Mouse (Mus musculus): ENCODE results near the gene Fgfr1op.
"Not testable (repeated sequence)": the region's sequence is repeated elsewhere in the genome, so short reads cannot be mapped to it uniquely, and the experiment has no call there.

Gene Fgfr1op

DNA sequence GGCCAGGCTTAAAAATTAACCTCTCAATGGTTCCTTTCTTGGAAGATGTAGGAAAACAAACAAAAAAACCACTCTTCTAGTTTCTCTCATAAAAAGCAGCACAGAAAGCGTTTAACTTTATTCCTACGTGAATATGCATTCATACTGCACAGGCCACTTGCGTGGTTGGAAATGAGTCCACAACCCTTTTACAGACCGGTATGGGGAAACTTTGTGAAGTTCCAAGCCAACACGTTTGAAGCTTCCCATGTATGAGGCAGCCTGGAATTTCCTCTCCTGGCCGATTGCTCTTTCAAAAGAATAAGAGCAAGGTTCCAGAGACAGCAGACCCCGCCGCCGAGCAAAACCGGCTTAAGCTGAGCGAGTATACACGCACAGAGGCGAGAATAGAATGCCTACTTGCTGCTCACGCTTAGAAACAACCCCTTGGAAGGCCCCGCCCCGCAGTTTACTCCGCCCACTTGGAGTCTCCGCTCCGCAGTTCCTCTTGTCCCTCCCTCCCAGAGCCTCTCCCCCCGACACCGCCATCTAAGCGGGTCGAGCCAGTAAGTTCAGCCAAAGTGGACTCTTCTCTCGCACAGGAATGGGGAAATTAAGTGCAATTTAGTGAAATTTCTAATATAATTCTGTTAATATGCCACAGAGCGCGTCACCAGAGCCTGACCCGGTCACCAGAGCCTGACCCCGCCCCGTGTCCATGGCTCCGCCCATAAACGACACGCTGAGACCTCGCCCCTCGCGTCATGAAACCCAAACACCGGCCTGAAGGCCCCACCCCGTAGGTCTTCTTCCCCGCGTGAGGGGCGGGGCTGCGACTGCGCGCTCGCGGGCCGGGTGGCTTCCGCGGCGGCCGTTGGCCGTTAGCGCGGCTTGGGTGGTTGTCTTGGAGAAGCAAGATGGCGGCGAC lies at the start of gene Fgfr1op:
Gene Fgfr1op, plus strand, starts transcription at position 801 of the 907 bp plus-strand sequence.
- DNase-seq: not testable (repeated sequence)

DNA sequence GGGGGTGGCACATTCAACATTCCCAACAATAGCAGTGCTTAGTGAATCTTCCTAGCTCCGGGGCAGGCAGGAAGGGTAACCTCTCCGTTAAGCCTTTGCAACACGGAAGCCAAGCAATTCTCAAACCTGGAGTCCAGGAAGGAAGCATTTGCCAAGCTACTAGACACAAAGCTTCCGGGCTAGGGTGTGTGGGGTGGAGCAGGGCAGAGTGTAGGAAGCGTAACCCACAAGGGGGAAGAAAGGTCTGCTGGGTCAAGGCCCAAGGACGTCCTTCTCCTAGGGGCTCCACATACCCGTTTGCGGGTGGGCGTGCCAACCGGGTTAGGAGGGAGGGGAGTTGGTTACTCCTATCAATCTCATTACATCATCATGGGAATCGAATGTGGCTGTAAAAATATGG lies 48.9 kb upstream of the Fgfr1op start:
- DNase-seq: not testable (repeated sequence)

DNA sequence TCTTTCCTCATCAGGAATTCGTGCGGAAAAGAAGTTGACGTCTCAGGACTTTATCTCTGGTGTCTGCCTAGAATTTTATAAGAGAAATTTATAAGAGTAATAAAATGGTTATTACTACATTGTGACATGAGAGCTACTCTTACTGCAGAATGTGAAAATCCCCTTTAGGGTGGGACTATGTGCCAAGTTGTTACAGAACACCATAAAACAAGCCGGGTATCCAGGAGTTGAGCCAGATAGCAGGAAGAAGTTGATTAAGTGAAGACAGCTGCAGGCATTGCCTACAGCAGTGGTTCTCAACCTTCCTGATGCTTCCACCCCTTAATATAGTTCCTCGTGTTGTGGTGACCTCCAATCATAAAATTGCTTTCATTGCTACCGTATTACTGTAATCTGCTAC lies 48.4 kb upstream of the Fgfr1op start:
- DNase-seq: not testable (repeated sequence)

DNA sequence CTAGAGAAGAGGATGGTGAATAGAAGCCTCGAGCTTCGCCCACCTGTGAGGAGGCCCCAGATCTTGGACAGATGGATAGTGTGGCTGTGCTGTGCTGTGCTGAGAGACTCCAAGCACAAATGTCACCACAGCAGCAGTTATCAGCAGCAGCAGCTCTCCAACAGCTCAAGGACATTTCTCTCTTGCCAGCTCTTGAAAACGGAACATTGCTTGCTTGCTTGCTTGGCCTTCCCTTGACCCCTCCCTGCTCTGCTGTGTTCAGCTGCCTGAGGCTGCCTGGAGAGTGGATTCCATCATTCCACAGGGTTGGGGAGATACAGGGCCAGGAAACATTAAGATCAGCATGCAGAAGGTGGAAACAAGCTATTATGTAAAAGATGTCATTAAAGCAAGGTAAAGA lies 42.3 kb upstream of the Fgfr1op start:
- DNase-seq: not testable (repeated sequence)

DNA sequence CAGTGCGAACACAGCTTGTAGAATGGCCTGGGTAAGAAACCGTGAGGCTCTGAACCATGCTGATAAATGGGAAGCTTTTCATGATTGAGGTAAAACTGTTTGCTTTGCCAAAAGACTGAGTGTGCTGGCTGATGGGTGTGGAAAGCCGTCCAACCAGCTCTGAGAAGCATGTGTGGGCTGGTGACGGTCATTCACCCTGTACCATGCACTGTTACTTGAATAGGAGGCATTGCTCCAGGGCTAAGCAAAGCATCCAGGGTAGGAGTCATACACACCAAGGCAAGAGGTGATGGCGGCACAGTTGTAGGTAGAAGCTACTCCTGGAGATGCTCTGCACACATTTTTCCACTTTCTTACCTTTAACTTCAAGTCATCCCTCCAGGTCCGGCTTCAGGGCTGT lies 40.7 kb upstream of the Fgfr1op start:
- not testable (repeated sequence) for DNase-seq

DNA sequence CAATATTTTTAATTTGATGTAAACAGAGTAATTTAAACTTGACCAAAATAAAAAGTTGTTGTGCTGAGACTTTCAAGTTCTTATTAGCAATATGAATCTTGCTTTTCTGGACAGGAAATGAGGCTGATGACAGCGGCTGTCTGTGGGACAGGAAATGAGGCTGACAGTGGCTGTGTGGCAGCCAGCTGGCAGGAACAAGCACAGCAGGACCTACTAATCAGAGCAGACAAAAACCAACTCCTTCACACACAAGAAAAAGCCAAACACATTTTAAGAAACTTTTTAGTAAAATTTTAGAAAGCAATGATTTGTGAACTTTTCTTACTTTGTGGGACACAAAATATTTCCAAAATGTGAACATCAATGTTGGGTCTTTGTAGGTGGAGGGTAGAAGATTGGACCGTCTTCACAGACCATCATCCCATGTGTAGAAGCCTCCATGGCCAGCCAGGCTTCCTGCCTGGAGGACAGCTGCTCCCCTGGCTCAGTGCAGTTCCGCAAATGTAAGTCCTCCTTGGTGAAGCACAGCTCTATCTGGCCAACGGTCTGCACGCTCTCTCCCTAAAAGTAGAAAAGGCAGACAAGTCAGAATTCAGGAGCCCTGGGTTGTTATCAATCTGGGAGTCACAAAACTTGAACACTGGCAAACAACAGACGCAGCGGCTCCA lies 36.8 kb upstream of the Fgfr1op start:
- DNase-seq: not testable (repeated sequence)

DNA sequence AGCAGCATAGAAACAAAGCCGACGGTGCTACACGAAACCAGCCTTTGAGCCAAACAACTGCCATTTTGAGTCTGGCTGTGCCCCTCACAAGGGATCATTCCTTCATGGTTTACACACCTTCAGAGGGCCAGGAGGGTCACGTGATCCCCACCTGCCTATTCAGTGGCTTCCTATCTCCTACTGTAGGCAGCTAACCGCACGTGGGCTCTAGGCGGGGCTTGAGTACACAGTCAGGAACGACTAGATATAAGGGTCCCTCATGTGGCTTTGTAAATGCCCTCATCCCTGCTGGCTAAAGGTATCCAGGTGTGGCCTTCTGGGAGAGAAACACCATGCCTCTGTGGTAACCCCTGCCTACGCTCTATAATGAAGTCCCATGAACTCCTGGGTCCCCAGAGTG lies 35.7 kb upstream of the Fgfr1op start:
- DNase-seq: not testable (repeated sequence)

DNA sequence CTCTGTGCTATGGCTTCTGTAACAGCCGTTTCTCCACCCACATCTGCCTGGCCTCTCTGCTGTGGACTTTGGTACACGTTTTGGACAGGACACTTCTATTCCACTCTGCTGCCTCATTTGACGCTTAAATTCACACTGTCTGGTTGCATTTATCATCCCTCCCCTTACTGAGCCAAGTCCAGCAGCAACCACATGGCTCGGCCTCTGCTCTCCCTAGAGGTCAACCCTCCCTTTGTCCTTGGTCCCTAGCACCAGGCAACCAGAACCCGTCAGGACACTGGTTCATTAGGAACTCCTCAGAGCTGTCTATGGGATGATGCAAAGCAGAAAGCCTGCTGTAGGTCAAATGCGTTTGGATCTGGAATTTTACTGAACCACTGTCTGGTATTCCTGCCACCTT lies 34.5 kb upstream of the Fgfr1op start:
- DNase-seq: not testable (repeated sequence)

DNA sequence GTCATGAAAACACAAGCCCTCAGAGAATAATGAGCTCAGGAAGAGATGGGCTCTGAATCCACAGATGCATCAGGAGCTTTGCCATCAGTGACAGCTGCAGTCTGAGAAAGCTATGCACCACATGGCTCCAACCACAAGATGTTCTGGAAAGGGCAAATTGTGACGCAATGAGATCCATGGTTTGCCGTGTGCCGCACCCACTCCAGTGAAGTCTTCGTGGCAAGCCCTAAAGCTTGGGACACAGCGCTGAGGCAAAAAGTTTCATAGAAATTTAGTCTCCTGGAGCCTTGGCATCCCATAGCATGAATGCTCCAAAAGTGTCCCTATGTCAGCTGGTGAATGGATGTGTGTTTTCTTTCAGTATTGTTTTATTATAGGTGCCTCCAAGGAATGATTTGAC lies 27.2 kb upstream of the Fgfr1op start:
- DNase-seq: not testable (repeated sequence)

DNA sequence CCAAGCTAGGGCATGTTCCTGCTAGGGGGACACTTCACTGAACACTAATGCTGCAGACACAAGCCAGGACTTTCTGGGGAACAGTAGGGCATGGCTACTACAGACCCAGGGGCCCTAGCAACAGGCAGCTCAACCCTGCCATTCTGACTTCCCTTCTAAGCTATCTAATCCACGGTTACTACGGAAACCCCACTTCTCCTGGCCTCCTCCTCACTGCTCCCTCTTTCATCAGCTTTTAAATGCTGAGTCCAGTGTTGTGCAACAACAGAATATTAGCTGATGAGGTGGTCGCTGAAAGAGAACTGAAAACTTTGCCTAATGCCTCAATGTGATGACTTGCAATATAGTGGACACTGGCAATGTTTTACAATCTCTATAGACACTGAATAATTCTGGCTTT lies 25.1 kb upstream of the Fgfr1op start:
- DNase-seq: not testable (repeated sequence)

DNA sequence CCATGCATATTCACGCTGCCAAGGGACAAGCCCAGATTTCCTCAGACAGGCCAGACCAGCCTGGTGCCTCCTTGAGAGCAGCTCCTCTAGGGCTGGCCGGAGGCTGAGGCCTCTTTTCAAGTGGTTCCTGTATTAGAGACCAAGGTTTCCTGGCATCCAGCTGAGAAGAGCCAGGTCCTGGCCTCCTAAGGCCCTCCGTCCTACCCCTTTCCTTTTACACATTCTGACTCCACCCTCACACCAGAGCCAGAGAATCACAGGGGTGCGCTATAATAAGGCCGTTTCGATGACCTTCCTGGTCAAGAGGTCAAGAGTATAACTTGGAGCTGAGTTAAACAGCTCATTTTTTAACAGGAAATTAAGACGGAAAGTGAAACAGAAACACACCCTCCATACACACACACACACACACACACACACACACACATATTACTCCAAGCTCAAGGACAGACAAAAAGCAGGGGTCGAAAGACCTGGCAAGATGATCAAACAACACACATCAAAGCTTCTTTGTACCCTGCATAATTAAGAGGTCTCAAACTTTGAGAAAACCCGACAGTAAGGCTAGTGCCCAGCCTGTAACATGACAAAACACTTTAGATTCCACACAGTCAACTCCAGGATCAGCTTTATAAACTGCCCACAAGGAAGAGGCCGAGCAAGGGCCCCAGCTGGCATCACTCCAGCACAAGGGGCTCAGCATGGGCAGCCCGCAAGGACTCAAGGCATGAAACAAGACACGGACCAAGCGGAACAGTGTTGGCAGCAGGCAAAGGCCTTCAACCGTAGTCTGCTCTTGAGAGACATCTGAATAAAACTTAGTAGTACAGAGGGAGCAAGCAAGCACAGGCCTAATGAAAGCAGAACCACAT lies 21.3 kb upstream of the Fgfr1op start:
- DNase-seq: not testable (repeated sequence)

DNA sequence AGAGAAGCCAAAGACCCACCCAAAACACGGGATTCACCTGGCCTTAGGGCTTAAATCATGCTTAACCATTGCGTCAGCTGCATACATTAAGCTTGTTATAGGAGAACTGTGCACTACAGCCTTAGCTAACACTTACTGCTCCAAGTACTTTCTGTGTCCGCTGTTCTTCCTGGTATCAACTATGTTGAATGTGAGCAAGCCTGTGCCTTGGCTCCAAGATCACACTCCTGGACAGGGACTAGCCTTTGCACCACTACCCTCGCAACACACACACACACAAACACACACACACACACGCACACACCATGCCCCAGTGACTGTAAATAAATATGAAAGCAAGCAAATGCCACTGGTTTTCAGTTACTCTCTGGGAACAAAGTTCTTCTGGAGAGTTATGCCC lies 18.4 kb upstream of the Fgfr1op start:
- DNase-seq: not testable (repeated sequence)

DNA sequence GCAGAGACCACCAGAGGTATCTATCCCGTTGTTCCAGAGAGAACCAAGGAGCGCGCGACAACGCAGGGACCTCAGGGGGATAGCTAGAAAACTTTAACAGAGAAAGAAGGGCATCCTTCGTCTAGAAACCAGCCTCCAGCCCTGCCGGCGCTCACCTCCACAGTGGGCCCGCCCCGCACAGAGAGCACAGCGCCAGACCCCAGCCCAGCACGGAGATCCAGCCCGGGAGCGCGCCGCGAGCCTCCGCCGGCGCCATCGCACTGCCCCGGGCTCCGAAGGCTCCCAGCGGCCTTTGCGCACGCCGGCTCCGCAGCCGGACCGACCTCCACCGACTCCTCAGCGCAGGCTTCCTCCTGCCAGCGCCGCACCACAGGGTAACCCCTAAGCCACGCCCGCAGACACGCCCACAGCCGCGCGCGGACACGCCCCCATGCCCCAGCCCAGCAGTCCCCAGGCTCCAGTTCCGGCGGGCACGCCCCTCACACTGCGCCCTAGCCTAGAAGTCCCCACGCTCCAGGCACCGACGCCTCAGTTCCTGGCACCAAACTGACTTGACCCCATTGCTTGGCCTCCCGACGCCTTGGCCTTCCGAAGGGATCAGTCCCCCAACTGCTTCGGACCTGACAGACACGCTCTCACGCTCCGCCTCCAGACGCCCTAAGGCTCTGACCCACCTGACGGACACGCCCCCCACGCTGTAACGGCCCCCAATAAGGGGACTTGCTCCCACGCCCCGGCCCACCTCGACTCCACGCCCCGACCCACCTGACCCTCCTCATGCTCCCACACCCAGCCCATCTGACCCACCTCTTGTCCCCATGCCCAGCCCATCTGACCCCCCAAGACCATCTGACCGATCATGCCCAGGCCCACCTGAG lies 17.6 kb upstream of the Fgfr1op start, which contains the start of the genes Gm49673 and Rnaset2a:
Gene Gm49673, minus strand, starts transcription at position 350 of the 878 bp plus-strand sequence.
Gene Rnaset2a, minus strand, starts transcription at position 659 of the 878 bp plus-strand sequence.
- not testable (repeated sequence) for DNase-seq

DNA sequence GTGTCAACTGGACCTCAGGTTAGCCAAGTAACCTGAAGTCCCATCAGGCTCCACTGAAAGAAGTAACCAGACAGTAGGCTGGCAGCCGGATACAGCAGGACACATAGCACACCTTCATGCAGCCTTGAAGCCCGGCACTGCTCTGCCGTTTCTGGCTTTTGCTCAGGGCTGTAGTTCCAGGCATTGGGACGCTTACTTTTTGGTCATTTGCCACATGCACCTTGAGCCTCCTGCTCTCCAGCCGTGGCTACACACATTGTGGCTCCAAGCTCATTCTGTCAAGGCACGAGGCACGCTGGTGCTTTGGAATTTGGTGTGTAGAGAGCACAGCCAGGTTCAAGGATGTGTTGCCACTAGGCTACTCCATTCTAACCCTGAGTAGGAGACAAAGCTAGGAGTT lies 10.3 kb upstream of the Fgfr1op start:
- not testable (repeated sequence) for DNase-seq

DNA sequence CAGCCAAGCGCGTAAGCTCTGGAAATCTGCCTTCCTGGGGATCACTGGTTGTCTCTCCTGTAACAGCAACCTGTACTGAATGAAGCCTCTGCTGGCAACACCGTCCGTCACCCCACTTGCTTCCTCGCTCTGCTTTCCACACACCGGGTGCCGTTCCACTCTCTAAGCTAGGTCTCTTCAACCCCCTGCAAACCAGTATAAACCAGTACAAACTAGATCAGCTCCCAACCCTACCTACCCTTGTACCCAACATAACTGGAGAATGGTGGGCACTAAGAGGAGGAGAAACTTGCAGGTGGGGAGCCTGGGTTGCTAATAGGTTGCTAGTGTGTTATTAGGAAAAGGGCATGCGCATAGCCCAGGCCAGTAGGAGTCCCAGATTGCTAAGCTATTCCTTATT lies 9.3 kb upstream of the Fgfr1op start:
- DNase-seq: not testable (repeated sequence)

DNA sequence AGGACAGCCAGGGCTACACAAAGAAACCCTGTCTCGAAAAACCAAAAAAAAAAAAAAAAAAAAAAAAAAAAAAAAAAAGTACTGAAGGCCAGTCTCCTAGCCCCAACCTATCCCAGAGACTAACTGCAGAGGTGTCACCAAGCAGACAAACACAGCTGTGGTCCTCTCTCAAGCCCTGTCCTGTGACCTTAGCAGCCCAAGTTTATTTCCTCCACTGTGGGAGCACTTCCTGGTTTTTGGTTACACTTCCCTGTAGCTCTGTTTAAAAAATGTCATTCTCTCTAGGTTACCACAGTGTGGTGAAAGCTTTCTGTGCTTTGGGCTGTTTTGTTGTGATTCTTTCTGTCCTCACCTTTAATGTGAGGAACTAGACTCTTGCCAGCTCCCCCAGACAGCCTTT lies 6.7 kb upstream of the Fgfr1op start:
- DNase-seq: not testable (repeated sequence)

DNA sequence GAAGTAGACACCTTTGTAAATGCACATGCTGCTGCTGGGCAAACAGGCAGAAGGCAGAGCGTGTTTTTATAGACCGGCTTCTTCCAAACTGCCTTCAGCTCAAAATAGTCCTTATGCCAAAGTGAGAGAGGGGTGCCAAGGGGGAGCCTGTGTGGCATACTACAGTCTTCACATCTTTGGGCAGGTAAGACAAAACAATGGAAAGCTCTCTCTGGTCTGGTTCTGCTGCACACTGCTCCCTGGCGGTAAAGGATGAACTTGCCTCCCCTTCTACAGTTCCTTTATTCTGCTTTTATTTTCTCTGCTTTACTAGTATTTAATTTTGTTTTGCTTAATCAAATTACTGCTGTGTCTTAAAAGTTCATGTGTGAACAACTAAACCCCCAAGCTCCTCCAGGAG lies 4.3 kb upstream of the Fgfr1op start:
- DNase-seq: peak; percentile 39

DNA sequence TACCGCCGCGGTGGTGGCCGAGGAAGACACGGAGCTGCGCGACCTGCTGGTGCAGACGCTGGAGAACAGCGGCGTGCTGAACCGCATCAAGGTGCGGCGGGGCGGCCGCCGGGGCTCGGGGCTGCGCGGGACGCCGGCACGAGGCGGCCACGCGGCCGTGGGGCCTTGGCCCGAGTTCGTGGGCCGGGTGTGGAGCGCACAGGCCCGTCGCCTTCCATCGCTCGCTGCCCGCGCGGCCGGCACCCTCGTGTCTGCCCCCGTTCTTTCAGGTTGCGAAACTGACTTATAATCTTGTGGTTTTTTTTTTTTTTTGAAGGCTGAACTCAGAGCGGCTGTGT lies 276 bp downstream of the Fgfr1op start:
- not testable (repeated sequence) for DNase-seq

DNA sequence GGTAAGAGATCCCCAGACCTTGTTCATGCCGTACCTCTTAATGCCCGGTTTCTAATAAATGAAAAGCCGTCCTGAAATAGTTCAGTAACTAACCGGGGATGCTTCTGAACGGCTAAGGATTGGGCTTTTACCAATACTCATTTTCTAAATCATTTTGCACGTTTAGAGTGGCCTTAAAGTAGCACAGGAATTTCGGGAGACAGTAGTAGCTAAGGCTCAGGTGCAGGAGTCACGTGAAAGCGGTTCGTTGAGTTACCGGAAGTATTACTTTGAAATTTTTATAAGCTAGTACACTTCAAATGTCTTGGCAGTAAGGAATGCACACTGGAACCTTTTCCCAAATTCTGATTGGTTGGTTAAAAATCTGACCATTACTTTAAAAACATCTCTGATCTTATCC lies 676 bp downstream of the Fgfr1op start:
- not testable (repeated sequence) for DNase-seq

DNA sequence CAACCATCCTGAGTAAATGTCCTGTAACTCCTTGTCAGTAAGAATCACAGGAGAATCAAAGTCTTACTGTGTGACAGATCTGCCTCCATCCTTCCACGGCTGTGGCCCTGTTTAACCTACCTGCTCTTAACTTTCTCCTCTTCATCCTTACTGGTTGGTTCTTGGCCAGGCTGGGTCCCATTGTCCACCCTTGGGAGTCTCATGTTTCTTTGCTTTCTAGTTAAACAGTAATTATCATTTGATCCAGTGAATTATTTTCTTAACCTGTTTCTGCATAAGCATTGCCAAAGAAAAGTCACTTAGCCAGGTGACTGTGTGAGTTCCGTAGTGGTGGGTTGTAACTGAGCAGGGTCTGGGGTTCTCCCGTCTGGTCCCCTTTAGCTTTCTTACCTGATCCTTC lies 1.2 kb downstream of the Fgfr1op start:
- not testable (repeated sequence) for DNase-seq

DNA sequence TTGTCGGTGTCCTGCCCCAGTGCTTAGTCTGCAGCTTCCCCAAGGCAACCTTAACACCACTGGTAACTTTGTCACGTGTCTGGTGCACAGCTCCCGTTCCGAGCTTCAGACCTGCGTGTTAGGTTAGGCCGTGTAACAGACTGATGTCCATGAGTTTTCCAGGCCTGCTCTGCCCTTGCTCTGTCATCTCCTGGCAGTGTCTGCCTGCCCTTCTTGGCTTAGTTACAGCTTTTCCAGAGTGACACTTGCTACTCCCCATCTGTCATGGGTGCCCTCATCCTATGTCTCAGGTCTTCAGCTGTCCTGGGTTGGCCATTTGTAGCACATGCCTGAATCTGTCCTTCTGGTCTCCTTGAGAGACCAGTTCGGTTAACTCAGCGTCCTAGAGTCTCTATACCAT lies 2.1 kb downstream of the Fgfr1op start:
- not testable (repeated sequence) for DNase-seq

DNA sequence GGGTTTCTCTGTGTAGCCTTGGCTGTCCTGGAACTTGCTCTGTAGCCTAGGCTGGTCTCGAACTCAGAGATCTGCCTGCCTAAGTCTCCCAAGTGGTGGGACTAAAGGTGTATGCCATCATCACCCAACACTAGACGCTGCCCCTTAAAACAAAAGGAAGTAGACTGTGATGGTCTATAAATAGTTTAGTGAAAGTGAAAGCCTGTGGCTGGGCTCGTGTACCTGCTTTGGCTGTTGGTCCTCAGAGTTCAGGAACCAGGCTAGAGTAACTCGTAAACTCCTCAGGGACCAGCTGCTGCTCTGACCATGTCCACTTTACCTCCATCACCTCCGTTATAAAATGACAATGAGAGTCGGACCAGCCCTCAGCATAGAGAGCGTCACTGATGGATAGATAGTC lies 5.0 kb downstream of the Fgfr1op start:
- DNase-seq: no peak
